Mouse (Mus musculus): ENCODE measurements around the gene Hist1h4a. TPM values are rescaled to one million over a fixed set of nuclear protein-coding genes. Genes with fewer than 3 reads are reported as not detected.

Hist1h4a gene
- polyA plus RNA-seq, 1 experiment from 2014 or later: 0.65 TPM

DNA sequence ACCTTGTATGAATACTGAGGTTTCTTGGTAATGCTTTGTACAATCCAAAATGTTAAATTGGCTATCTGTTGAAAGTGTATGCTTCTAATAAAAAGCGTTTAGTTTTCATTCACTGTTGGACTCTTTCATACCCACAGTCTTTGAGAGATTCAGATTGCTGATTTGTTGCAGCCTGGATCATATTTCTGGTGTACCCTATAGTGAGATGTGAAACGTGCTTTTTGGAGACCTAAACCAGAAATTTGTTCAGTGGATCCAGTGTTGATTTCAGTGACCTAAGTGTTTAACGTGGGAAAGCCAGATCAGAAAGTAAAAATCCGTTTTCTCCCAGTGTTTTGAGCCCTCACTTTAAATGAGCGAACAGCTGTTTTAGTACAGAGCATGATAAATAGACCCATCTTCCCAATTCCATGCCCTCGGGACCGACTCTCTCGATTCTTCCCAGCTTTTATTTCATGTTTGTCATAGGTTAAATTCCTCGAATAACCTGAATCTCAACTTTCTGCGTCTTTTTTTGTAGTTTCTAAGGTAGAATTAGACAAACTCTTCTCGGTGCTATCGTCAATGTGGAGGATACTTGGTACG, 20.7 kb downstream of the Hist1h4a start:
- Histone ChIP-seq H3K27me3 (replicated peaks; ENCODE audit: control insufficient read depth, insufficient read depth, low read length) (no peaks in the 10 kb centered on the region), H3K4me3 (ENCODE audit: low read depth, low read length) (peak overlapping the region; percentile 49), H3K4me2 (ENCODE audit: low read length) (peak overlapping the region; percentile 62), H3K36me3 (ENCODE audit: control insufficient read depth, insufficient read depth, low read length) (no peaks in the 10 kb centered on the region), H3K4me1 (replicated peaks; ENCODE audit: control insufficient read depth, insufficient read depth, low read length) (peaks cover 20% of the 10 kb centered on the region), H3K27ac (ENCODE audit: low read depth) (peak overlapping the region; percentile 97), H3K9me3 (ENCODE audit: control insufficient read depth, low read length) (no peaks in the 10 kb centered on the region), H3K9ac (ENCODE audit: low read length) (peak overlapping the region; percentile 81)
- no peak for DNase-seq (ENCODE audit: low spot score)
- 27% methylated on average over 13 of the region's 13 CpGs for WGBS
- no peak for ATAC-seq (replicated peaks; ENCODE audit: low FRiP score, low TSS enrichment, low read depth)

DNA sequence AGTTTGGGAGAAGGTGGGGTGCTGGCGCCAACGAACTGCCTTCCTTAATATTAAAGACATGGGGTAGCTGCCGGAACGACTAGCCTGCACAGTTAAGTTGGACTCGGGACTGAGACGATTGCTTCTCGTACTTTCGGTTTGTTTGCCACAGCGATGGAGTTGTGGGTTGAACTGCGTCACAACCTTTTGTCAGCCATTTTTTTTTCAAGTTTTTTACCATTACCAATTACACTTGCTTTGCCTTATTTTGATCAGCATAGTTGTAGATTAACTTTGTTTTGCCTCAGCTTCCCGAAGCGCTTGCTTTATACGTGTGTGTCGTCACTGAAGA, 21.1 kb downstream of the Hist1h4a start:
- H3K27ac ChIP-seq (ENCODE audit: low read depth): peak overlapping the region; percentile 97
- H3K9ac ChIP-seq (ENCODE audit: low read length): peak overlapping the region; percentile 81
- H3K27me3 ChIP-seq (replicated peaks; ENCODE audit: control insufficient read depth, insufficient read depth, low read length): no peaks in the 10 kb centered on the region
- peak; percentile 51; the same call in 1 of the 2 replicates for ATAC-seq (replicated peaks; ENCODE audit: low FRiP score, low TSS enrichment, low read depth)
- no peaks in the 10 kb centered on the region for H3K36me3 ChIP-seq (ENCODE audit: control insufficient read depth, insufficient read depth, low read length)
- WGBS: under 1% methylated on average over 14 of the region's 14 CpGs
- peak overlapping the region; percentile 62 for H3K4me2 ChIP-seq (ENCODE audit: low read length)
- H3K4me3 ChIP-seq (ENCODE audit: low read depth, low read length): peak overlapping the region; percentile 49
- peaks cover 20% of the 10 kb centered on the region for H3K4me1 ChIP-seq (replicated peaks; ENCODE audit: control insufficient read depth, insufficient read depth, low read length)
- DNase-seq (ENCODE audit: low spot score): peak; percentile 96
- H3K9me3 ChIP-seq (ENCODE audit: control insufficient read depth, low read length): no peaks in the 10 kb centered on the region

DNA sequence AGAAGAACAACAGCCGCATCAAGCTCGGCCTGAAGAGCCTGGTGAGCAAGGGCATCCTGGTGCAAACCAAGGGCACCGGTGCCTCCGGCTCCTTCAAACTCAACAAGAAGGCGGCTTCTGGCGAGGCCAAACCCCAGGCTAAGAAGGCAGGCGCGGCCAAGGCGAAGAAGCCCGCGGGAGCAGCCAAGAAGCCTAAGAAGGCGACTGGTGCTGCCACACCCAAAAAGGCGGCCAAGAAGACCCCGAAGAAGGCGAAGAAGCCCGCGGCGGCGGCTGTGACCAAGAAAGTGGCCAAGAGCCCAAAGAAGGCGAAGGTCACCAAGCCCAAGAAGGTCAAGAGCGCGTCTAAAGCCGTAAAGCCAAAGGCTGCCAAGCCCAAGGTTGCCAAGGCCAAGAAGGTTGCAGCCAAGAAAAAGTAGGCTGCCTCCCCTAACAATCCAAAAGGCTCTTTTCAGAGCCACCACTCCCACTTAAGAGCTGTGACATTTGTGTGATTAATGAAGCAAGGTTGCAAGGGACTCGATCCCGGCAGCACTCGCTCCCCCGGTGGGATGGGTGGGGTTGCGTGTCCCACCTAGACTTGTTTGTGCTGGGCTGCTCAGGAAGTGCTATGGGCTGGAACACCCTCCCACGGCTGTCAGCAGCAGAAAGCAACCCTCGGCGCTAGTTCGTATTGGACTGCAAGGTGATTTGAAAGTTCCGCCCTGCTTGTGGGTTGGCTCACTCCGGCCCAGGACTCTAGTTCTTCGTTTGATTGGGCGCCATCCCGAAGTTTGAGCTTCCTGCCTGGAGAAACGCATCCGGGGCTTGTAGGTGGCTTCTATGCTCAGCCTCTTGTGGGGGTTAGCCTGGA, 21.7 kb downstream of the Hist1h4a start:
- Histone ChIP-seq H3K9ac (ENCODE audit: low read length) (peak overlapping the region; percentile 81), H3K27me3 (replicated peaks; ENCODE audit: control insufficient read depth, insufficient read depth, low read length) (no peaks in the 10 kb centered on the region), H3K4me1 (replicated peaks; ENCODE audit: control insufficient read depth, insufficient read depth, low read length) (peaks cover 16% of the 10 kb centered on the region), H3K4me3 (ENCODE audit: low read depth, low read length) (peak overlapping the region; percentile 49), H3K27ac (ENCODE audit: low read depth) (peak overlapping the region; percentile 97), H3K4me2 (ENCODE audit: low read length) (peak overlapping the region; percentile 62), H3K9me3 (ENCODE audit: control insufficient read depth, low read length) (no peaks in the 10 kb centered on the region), H3K36me3 (ENCODE audit: control insufficient read depth, insufficient read depth, low read length) (no peaks in the 10 kb centered on the region)
- DNase-seq (ENCODE audit: low spot score): peak; percentile 97
- under 1% methylated on average over 39 of the region's 39 CpGs for WGBS
- peak; percentile 90 for ATAC-seq (replicated peaks; ENCODE audit: low FRiP score, low TSS enrichment, low read depth)

DNA sequence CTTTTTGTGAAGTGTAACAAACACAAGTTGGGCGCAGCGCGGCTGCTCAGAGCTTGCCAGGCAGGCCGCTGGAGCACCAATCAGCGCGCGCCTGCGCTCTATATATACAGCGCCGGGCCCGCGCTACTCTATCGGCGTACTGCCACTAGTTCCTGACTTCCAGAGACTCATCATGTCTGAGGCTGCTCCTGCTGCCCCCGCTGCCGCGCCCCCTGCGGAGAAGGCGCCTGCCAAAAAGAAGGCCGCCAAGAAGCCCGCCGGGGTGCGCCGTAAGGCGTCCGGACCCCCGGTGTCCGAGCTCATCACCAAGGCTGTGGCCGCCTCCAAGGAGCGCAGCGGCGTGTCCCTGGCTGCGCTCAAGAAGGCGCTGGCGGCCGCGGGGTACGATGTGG, 22.4 kb downstream of the Hist1h4a start, which contains the start of gene Hist1h1c:
Hist1h1c (plus strand) TSS at position 132 of the 392 bp plus-strand sequence.
- Histone ChIP-seq H3K4me3 (ENCODE audit: low read depth, low read length) (peak within 1 kb of the TSS; percentile 49), H3K27me3 (replicated peaks; ENCODE audit: control insufficient read depth, insufficient read depth, low read length) (no peaks in the 10 kb centered on the region), H3K9ac (ENCODE audit: low read length) (peak within 1 kb of the TSS; percentile 81), H3K36me3 (ENCODE audit: control insufficient read depth, insufficient read depth, low read length) (no peaks in the 10 kb centered on the region), H3K4me1 (replicated peaks; ENCODE audit: control insufficient read depth, insufficient read depth, low read length) (peaks cover 12% of the 10 kb centered on the region), H3K9me3 (ENCODE audit: control insufficient read depth, low read length) (no peaks in the 10 kb centered on the region), H3K4me2 (ENCODE audit: low read length) (peak within 1 kb of the TSS; percentile 62), H3K27ac (ENCODE audit: low read depth) (peak within 1 kb of the TSS; percentile 97)
- peak; percentile 99 for DNase-seq (ENCODE audit: low spot score)
- WGBS: under 1% methylated on average over 31 of the region's 38 CpGs
- peak; percentile 90 for ATAC-seq (replicated peaks; ENCODE audit: low FRiP score, low TSS enrichment, low read depth)

DNA sequence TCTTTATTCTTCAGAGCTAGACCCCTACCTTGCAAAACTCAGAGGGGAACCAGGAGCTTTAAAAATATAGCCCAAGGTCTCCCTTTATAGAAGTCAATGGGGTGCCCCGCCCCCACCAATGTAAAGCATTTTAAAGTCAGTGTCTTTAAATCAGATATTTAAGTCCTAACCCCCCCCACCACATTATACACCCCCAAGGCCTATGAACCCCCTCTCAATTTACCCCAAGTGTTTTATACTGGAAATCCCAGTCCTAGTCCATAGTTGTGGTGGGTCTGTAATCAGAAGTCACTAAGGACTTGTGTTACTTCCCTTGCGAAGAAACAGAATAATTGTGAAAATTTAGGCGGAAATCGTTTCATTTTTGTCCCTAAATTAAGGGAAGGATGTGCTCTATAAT, 23.0 kb downstream of the Hist1h4a start:
- H3K4me1 ChIP-seq (replicated peaks; ENCODE audit: control insufficient read depth, insufficient read depth, low read length): peaks cover 12% of the 10 kb centered on the region
- H3K27me3 ChIP-seq (replicated peaks; ENCODE audit: control insufficient read depth, insufficient read depth, low read length): no peaks in the 10 kb centered on the region
- H3K4me2 ChIP-seq (ENCODE audit: low read length): peak overlapping the region; percentile 62
- H3K4me3 ChIP-seq (ENCODE audit: low read depth, low read length): peak overlapping the region; percentile 49
- WGBS: 27% methylated on average over 4 of the region's 4 CpGs
- H3K9ac ChIP-seq (ENCODE audit: low read length): peak overlapping the region; percentile 81
- ATAC-seq (replicated peaks; ENCODE audit: low FRiP score, low TSS enrichment, low read depth) (no peak), DNase-seq (ENCODE audit: low spot score) (no peak)
- no peaks in the 10 kb centered on the region for H3K36me3 ChIP-seq (ENCODE audit: control insufficient read depth, insufficient read depth, low read length)
- peak overlapping the region; percentile 97 for H3K27ac ChIP-seq (ENCODE audit: low read depth)
- H3K9me3 ChIP-seq (ENCODE audit: control insufficient read depth, low read length): no peaks in the 10 kb centered on the region

DNA sequence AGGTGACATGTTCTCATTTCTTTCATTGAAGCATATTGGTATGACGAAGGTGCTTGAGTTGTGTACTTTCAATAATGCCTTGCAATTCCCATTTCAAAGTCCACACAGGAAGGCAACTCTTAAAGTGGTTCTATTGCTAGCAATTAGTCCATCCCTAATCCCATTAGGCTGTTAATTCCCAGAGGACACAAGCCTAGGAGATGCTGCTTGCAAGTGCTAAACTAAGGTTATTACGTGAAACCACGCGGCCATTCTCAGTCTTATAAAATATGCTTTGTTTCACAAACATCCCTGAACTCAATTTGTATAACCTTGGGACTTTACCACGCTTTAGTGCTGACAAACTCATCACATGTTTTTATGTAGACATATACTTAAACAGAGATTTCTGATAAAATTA, 23.9 kb downstream of the Hist1h4a start:
- H3K9ac ChIP-seq (ENCODE audit: low read length): no peak overlapping the region
- H3K4me3 ChIP-seq (ENCODE audit: low read depth, low read length): no peak overlapping the region
- no peak overlapping the region for H3K27ac ChIP-seq (ENCODE audit: low read depth)
- DNase-seq (ENCODE audit: low spot score): no peak
- H3K4me2 ChIP-seq (ENCODE audit: low read length): no peak overlapping the region
- no peaks in the 10 kb centered on the region for H3K36me3 ChIP-seq (ENCODE audit: control insufficient read depth, insufficient read depth, low read length)
- peaks cover 12% of the 10 kb centered on the region for H3K4me1 ChIP-seq (replicated peaks; ENCODE audit: control insufficient read depth, insufficient read depth, low read length)
- H3K9me3 ChIP-seq (ENCODE audit: control insufficient read depth, low read length): no peaks in the 10 kb centered on the region
- no peaks in the 10 kb centered on the region for H3K27me3 ChIP-seq (replicated peaks; ENCODE audit: control insufficient read depth, insufficient read depth, low read length)
- no peak for ATAC-seq (replicated peaks; ENCODE audit: low FRiP score, low TSS enrichment, low read depth)
- 83% methylated on average over 5 of the region's 5 CpGs for WGBS

DNA sequence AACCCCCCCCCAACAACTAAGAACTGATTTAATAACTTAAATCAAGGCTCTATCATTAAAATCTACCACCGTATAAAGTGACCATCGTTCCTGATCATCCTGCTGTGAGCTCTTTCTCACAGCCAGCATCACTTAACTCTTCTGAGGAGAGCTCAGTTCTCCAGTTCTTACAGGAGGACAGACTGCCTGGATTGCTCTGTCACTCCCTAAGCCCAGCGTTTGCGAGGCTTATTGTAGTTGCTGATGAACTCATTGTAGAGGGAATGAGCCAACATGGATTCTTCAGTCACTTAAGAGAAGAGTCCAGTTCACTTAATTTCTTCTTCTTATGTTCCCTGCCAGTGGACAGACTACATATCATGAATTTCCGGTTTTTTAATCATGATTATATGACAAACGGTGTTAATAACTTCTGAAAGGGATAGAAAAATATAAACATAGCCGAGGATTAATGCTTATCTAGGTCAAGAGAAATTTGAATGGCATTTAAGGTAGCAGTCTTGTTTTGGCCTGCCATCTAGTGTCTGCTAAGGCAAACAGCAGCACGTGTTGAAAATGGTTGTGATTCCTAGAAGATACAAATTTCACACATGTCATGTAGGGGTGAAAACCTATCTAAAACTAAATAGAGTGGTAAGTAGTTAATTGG, 28.8 kb downstream of the Hist1h4a start:
- 26% methylated on average over 8 of the region's 8 CpGs for WGBS
- Histone ChIP-seq H3K27ac (ENCODE audit: low read depth) (no peak overlapping the region), H3K36me3 (ENCODE audit: control insufficient read depth, insufficient read depth, low read length) (no peaks in the 10 kb centered on the region), H3K4me2 (ENCODE audit: low read length) (no peak overlapping the region), H3K9me3 (ENCODE audit: control insufficient read depth, low read length) (no peaks in the 10 kb centered on the region), H3K9ac (ENCODE audit: low read length) (no peak overlapping the region), H3K4me3 (ENCODE audit: low read depth, low read length) (no peak overlapping the region), H3K4me1 (replicated peaks; ENCODE audit: control insufficient read depth, insufficient read depth, low read length) (no peaks in the 10 kb centered on the region), H3K27me3 (replicated peaks; ENCODE audit: control insufficient read depth, insufficient read depth, low read length) (no peaks in the 10 kb centered on the region)
- DNase-seq (ENCODE audit: low spot score): no peak
- no peak; the same call in 1 of the 2 replicates for ATAC-seq (replicated peaks; ENCODE audit: low FRiP score, low TSS enrichment, low read depth)

DNA sequence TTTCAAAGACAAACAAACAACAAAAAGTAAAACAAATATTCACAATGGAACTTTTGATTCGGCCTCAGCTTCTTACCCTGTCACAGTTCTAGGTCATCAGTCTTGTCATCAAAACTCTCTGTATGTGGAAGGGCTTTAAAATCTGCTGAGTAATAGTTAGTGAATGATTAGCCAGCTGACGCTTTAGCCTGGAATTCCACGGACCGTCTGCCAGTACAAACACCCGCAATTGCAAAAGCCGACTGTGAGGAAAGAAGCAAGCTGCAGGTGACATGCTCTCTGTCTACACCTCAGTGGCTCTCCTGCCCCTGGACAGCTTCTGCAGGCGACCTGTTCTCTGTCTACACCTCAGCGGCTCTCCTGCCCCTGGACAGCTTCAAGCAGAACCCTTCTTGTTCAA, 30.6 kb downstream of the Hist1h4a start:
- Histone ChIP-seq H3K36me3 (ENCODE audit: control insufficient read depth, insufficient read depth, low read length) (no peaks in the 10 kb centered on the region), H3K4me2 (ENCODE audit: low read length) (no peak overlapping the region), H3K9me3 (ENCODE audit: control insufficient read depth, low read length) (no peaks in the 10 kb centered on the region), H3K27ac (ENCODE audit: low read depth) (no peak overlapping the region), H3K9ac (ENCODE audit: low read length) (no peak overlapping the region), H3K4me3 (ENCODE audit: low read depth, low read length) (no peak overlapping the region), H3K4me1 (replicated peaks; ENCODE audit: control insufficient read depth, insufficient read depth, low read length) (no peaks in the 10 kb centered on the region), H3K27me3 (replicated peaks; ENCODE audit: control insufficient read depth, insufficient read depth, low read length) (no peaks in the 10 kb centered on the region)
- DNase-seq (ENCODE audit: low spot score) (no peak), ATAC-seq (replicated peaks; ENCODE audit: low FRiP score, low TSS enrichment, low read depth) (peak; percentile 65)
- WGBS: 23% methylated on average over 8 of the region's 8 CpGs
